Mouse (Mus musculus) left cerebral cortex, postnatal 36 days (tissue): Measurements from ENCODE around the gene Stox2. TPM values are rescaled to one million over a fixed set of nuclear protein-coding genes. Genes with fewer than 3 reads are reported as not detected.
"Not testable (repeated sequence)": the region's sequence is repeated elsewhere in the genome, so short reads cannot be mapped to it uniquely, and the experiment has no call there.

Experiments
- DNase-seq, 2 experiments: peaks; one replicate each; pipeline ENCODE4 v3.0.0; 2021 to 2022; ENCODE audit warnings: low spot score in 2 of 2, mixed read lengths in 1 of 2
- intact Hi-C: fragments of 180-260 bp; cut with DNase I; formaldehyde crosslinking; loops from one replicate; pipeline ENCODE4 v1.15.1; 2025
- total RNA-seq, 2 experiments: library from RNA; stranded (reverse); gene quantifications; 2 replicates each; pipeline ENCODE4 v1.2.3; 2021

The Stox2 gene
- 10 to 100 TPM; 73.3 to 87.6 TPM for total RNA-seq

- intact Hi-C loops: no loop called here
- DNase-seq: no peak
Observed at GRCm38 (mm10) chr8:47446312-47447046, at the start of gene Stox2. Gene Stox2, minus strand, starts transcription at chr8:47446362.

- intact Hi-C loops: no loop called here
Observed at GRCm38 (mm10) chr8:47495428-47495827, 49.3 kb upstream of the Stox2 start.

GRCm38 (mm10) chr8:47494602-47495153 lies 48.5 kb upstream of the Stox2 start:
- DNase-seq: no peak
- intact Hi-C loops: no loop called here

More at GRCm38 (mm10) chr8:47495428-47495827, 49.3 kb upstream of the Stox2 start:
- no peak for DNase-seq

GRCm38 (mm10) chr8:47493106-47493505 lies 46.9 kb upstream of the Stox2 start:
- intact Hi-C loops: no loop called here
- DNase-seq: no peak

- intact Hi-C loops: no loop called here
Observed at GRCm38 (mm10) chr8:47487231-47487630, 41.1 kb upstream of the Stox2 start.

GRCm38 (mm10) chr8:47482354-47483071 lies 36.4 kb upstream of the Stox2 start:
- no peak for DNase-seq

More at GRCm38 (mm10) chr8:47487231-47487630, 41.1 kb upstream of the Stox2 start:
- DNase-seq: no peak

GRCm38 (mm10) chr8:47480039-47480438 lies 33.9 kb upstream of the Stox2 start:
- intact Hi-C loops: no loop called here
- DNase-seq: no peak

More at GRCm38 (mm10) chr8:47482354-47483071, 36.4 kb upstream of the Stox2 start:
- intact Hi-C loops: no loop called here

GRCm38 (mm10) chr8:47461650-47462049 lies 15.5 kb upstream of the Stox2 start:
- peak in 1 of 2 experiments; percentile 28 for DNase-seq
- intact Hi-C loops: no loop called here

- DNase-seq: no peak
- intact Hi-C loops: no loop called here
Observed at GRCm38 (mm10) chr8:47459216-47459749, 13.1 kb upstream of the Stox2 start.

GRCm38 (mm10) chr8:47458591-47458990 lies 12.4 kb upstream of the Stox2 start:
- intact Hi-C loops: no loop called here
- DNase-seq: no peak

- intact Hi-C loops, DNase-seq: not testable (repeated sequence)
Observed at GRCm38 (mm10) chr8:47449211-47449610, 3.0 kb upstream of the Stox2 start.

GRCm38 (mm10) chr8:47439271-47439670 lies 6.9 kb downstream of the Stox2 start:
- no peak for DNase-seq
- intact Hi-C loops: no loop called here

GRCm38 (mm10) chr8:47437976-47438375 lies 8.2 kb downstream of the Stox2 start:
- intact Hi-C loops: no loop called here
- no peak for DNase-seq

- no peak for DNase-seq
- intact Hi-C loops: no loop called here
Observed at GRCm38 (mm10) chr8:47435861-47436260, 10.3 kb downstream of the Stox2 start.

GRCm38 (mm10) chr8:47435412-47435811 lies 10.8 kb downstream of the Stox2 start:
- no peak for DNase-seq
- intact Hi-C loops: no loop called here

GRCm38 (mm10) chr8:47431263-47431662 lies 14.9 kb downstream of the Stox2 start:
- DNase-seq: peak; percentile 9 to 10
- intact Hi-C loops: no loop called here

- intact Hi-C loops: loop anchor here (10.0 kb wide), 1 partner anchor 261 kb away; the partner anchor contains the start of gene Ing2
- DNase-seq: not testable (repeated sequence)
Observed at GRCm38 (mm10) chr8:47414258-47414525, 32.0 kb downstream of the Stox2 start.

GRCm38 (mm10) chr8:47413524-47414257 lies 32.5 kb downstream of the Stox2 start:
- intact Hi-C loops: loop anchor here (10.0 kb wide), 1 partner anchor 261 kb away; the partner anchor contains the start of gene Ing2
- peak; percentile 40 to 47 for DNase-seq

GRCm38 (mm10) chr8:47412696-47413523 lies 33.3 kb downstream of the Stox2 start:
- intact Hi-C loops: loop anchor here (10.0 kb wide), 1 partner anchor 262 kb away; the partner anchor contains the start of gene Ing2
- DNase-seq: peak; percentile 10 to 12
